Mouse (Mus musculus) spleen, adult 18-20 months (tissue): ENCODE measurements around the gene 4933402J07Rik.

Source experiments
- DNase-seq, 2 experiments: peaks; one replicate each; pipeline ENCODE4 v3.0.0; 2022; ENCODE audit warnings: mixed read lengths in 2 of 2

4933402J07Rik gene

GRCm38 (mm10) chr8:87563553-87563952 lies at the start of gene 4933402J07Rik:
Gene 4933402J07Rik (plus strand): TSS chr8:87563853.
- DNase-seq = no peak

- no peak for DNase-seq
These were observed 46.5 kb upstream of the 4933402J07Rik start for GRCm38 (mm10) chr8:87517132-87517531.

GRCm38 (mm10) chr8:87525006-87525405 lies 38.6 kb upstream of the 4933402J07Rik start:
- no peak for DNase-seq

- no peak for DNase-seq
These were observed 32.5 kb upstream of the 4933402J07Rik start for GRCm38 (mm10) chr8:87531176-87531575.

GRCm38 (mm10) chr8:87533476-87533875 lies 30.2 kb upstream of the 4933402J07Rik start:
- DNase-seq = no peak

- DNase-seq = no peak
These were observed 28.8 kb upstream of the 4933402J07Rik start for GRCm38 (mm10) chr8:87534846-87535245.

- peak; percentile 13 to 59 for DNase-seq
These were observed 26.9 kb upstream of the 4933402J07Rik start for GRCm38 (mm10) chr8:87536615-87537329.

GRCm38 (mm10) chr8:87539829-87540394 lies 23.7 kb upstream of the 4933402J07Rik start:
- DNase-seq = no peak

GRCm38 (mm10) chr8:87549881-87550280 lies 13.8 kb upstream of the 4933402J07Rik start:
- DNase-seq = no peak

DNA sequence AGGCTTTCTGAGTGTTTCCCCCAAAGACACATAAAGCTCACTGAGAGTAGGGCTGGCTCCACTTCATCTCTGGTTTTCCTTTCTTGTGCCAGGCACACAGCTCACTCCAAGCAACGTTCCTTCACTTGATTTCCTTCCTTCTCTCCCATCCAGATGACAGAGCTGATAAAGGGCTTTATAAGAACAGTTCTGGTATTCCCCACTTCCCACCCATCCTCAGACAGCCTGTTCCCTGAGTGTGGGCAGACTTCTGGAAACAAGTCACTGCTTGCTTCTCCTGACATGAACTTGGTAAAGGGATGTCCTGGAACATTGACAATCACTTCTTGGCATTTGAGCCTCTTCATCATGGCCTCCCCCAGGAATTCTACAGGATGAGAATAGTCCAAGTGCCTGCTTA lies 10.9 kb upstream of the 4933402J07Rik start:
- no peak for DNase-seq

DNA sequence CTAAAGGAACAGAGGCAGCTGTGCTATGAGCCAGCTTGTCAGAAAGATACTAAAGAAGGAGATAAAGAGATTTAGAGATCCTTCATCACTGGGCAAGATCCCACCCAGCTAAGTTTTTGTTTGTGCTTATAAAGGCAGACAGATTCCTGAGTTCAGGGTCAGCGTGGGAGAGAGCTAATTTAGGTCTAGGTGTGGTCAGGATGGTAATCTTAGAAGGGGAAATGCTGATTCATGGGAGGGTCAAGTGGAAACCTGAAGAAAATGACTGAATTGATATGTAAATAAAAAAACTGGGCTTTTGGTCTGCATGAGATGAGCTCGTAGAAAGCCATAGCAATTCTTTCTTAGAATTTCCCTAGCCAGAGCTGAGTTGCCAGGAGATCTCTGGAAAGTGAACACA lies 2.9 kb upstream of the 4933402J07Rik start:
- DNase-seq = no peak

GRCm38 (mm10) chr8:87569203-87569602 lies 5.5 kb downstream of the 4933402J07Rik start:
- DNase-seq = no peak

DNA sequence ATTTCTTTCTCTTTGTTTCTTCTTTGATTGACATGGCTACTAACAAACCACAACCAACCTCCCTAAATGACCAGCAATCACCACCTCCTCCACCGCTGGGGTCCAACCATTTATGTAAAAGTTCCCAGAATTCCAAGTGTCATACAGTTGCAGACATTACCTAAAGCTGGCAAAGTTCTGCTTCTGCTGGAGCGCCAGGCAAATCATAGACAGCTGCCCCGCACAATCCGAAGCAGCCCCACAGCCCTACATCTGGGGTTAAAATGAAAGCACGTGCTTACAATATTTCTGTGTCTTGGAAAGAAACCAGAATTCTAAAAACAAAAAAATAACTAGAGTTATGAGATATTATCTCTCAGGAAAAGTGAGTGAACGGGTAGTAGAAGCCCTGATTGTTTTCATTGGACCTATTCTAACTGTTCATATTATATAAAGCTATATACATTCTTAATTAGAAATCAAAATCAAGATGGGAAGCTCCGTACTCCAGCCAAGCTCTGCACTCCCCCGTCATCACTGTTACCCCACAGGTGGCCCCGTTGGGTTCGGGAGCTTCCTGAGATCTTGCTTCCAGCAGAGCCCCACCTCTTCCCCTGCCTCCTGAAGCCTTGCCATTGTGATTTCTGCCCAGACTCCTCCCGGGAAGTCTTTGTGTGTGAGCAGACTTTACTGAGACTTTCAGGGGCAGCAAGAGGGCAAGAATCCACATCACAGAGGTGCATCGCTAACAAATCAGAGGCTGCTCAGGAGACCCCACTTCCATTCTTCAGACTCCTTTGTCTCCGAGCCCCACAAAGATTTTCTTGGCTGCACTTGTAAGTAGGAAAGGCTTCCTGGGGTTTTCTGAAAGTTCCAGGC lies 6.3 kb downstream of the 4933402J07Rik start:
- no peak for DNase-seq

GRCm38 (mm10) chr8:87570564-87570855 lies 6.9 kb downstream of the 4933402J07Rik start:
- DNase-seq = no peak

- DNase-seq = no peak
These were observed 7.2 kb downstream of the 4933402J07Rik start for GRCm38 (mm10) chr8:87570880-87571279.

DNA sequence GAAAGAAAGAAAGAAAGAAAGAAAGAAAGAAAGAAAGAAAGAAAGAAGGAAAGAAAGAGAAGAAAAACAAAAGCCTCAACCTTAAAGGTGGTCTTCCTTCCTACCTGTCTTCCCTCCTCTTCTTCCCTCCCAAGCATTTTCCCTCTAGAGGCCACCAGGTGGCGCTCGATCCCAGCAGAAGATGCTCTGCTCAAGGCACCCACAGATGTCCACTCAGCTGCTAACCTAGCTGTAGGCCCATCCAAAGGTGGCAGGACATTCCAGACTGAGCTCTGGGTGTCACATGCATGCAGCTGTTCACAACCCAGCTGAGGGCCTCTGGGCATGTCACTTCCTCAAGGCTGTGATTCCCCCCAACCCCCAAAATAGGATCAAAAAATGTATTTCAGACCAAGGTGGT lies 30.6 kb downstream of the 4933402J07Rik start:
- DNase-seq = peak; percentile 14 to 50

- no peak for DNase-seq
These were observed 39.1 kb downstream of the 4933402J07Rik start for GRCm38 (mm10) chr8:87602731-87603130.

GRCm38 (mm10) chr8:87609110-87609509 lies 45.5 kb downstream of the 4933402J07Rik start:
- DNase-seq = no peak

GRCm38 (mm10) chr8:87609651-87610192 lies 46.1 kb downstream of the 4933402J07Rik start:
- DNase-seq = no peak

GRCm38 (mm10) chr8:87613701-87614100 lies 50.0 kb downstream of the 4933402J07Rik start:
- DNase-seq = no peak

GRCm38 (mm10) chr8:87619118-87619517 lies 55.5 kb downstream of the 4933402J07Rik start:
- no peak for DNase-seq

GRCm38 (mm10) chr8:87619529-87619928 lies 55.9 kb downstream of the 4933402J07Rik start:
- DNase-seq = no peak

DNA sequence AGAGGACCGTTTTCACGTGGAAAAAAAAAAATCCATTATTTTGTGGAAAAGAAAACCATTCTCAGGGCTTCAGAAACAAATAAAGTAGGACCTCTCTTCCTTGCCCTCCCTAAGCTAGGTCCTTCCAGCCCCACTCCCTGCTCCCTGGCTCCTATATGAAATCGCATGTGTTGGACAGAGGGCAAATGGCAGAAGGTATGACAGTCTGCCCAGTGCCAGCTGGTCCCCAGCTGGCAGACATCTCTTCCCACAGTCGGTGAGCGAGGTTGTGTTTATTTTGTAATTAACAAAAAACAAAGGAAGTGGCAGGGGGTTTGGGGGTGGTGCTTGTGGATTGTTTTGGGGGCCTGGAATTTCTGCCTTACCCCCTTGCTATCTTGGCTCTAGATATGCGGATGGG lies 56.6 kb downstream of the 4933402J07Rik start:
- no peak for DNase-seq

DNA sequence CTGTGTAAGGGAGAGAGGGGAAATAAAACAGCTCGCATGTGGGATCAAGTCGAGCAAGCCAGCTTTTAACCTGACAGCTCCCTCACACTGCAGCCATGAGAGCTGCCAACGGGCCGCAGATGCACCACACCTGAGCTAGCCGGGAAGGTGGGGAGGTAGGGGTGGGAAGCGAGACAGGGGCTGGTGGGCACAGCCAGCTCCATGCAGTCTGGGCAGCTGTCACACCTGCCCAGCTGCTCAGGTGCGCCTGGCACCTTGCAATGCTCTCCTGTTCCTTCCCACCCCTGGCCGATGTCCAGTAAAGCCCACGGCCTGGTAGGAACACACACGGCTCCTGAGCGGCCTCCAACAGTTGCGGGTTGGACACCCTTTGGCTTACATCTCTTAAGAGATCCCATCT lies 57.5 kb downstream of the 4933402J07Rik start:
- no peak for DNase-seq
